Comparison of ENCODE assay signal across 24 mouse cellular contexts in the genomic region with DNA sequence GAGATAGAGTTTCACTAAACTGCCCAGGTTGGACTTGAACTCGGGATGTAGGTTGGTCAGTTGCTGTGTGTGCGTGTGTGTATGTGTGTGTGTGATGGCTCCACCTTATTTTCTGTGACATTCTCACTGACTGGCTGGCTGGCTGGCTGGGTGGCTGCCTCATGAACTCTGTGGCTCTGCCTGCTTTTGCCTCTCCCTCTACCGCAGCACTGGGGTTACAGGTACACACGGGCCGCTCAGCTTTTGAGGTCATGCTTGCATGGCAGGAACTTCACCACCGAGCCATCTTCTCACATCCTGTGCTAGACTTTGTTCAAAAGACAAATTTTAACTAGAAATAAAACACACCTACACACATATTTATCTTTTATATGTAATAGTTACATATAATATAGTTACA. TPM values are rescaled to one million over a fixed set of nuclear protein-coding genes. Genes with fewer than 3 reads are reported as not detected.
DNase-seq lines count a peak whose midpoint lies in the region; ATAC-seq and TF ChIP-seq lines count a peak whose summit lies in the region.
"Had no signal": no experiment of that assay in that cellular context is flagged by ENCODE, and none has a peak within 500 bp of the region (broad histone marks: within the 10 kb centered on the region; RNA-seq: fewer than 3 reads in every experiment).

No protein-coding gene starts in this region.

- peak overlapping the region; percentile 83 for H3K27ac ChIP-seq in thymus, adult 2 months (ENCODE audit: control insufficient read depth, insufficient read depth, low read length)
- no peak overlapping the region for H3K27ac ChIP-seq in heart, embryonic 12.5 days (ENCODE audit: poor library complexity, severe bottlenecking)
- H3K27ac ChIP-seq: heart, embryonic 15.5 days; hindbrain, embryonic 15.5 days; limb, embryonic 15.5 days; macrophage; neural tube, embryonic 12.5 days had no signal

- H3K9me3 ChIP-seq in heart, embryonic 12.5 days (replicated peaks): no peaks in the 10 kb centered on the region
- H3K9me3 ChIP-seq: G1E; heart, embryonic 15.5 days; hindbrain, embryonic 15.5 days; limb, embryonic 15.5 days; neural tube, embryonic 12.5 days had no signal

- no peaks in the 10 kb centered on the region for H3K27me3 ChIP-seq in thymus, adult 2 months (ENCODE audit: control insufficient read depth, insufficient read depth, low read length)
- H3K27me3 ChIP-seq in heart, embryonic 12.5 days (replicated peaks): no peaks in the 10 kb centered on the region
- H3K27me3 ChIP-seq: heart, embryonic 15.5 days; hindbrain, embryonic 15.5 days; limb, embryonic 15.5 days; neural tube, embryonic 12.5 days had no signal

- 29% methylated on average over 6 of the region's 6 CpGs for WGBS in thymus, adult 2 months
- 87% methylated on average over 6 of the region's 6 CpGs for WGBS in heart, embryonic 12.5 days

- no peak overlapping the region for H3K4me2 ChIP-seq in heart, embryonic 12.5 days
- H3K4me2 ChIP-seq: heart, embryonic 15.5 days; hindbrain, embryonic 15.5 days; limb, embryonic 15.5 days; lung, embryonic 14.5 days; midbrain, embryonic 11.5 days; neural tube, embryonic 12.5 days had no signal

- TF ChIP-seq CTCF in thymus, adult 2 months (IDR thresholded peaks at IDR 0.05; ENCODE audit: borderline replicate concordance, control insufficient read depth, extremely low read depth, insufficient read depth, low read length, poor library complexity): no peak

- TF ChIP-seq POLR2A in thymus, adult 2 months (IDR thresholded peaks at IDR 0.05; ENCODE audit: control insufficient read depth, extremely low read depth, insufficient read depth, low read length, poor library complexity): no peak

- DNase-seq in spleen, postnatal 36 days (ENCODE audit: low spot score in 2 of 2): peak; percentile 55
- no peak for DNase-seq in spleen, adult 12 weeks (ENCODE audit: low spot score)
- peak; percentile 71 for DNase-seq in thymus, adult 2 months
- DNase-seq in gastrocnemius, postnatal 10 days: no peak
- no peak for DNase-seq in gastrocnemius, adult 8-10 months (ENCODE audit: low spot score in 2 of 2)
- no peak for DNase-seq in urinary bladder, postnatal 36 days (ENCODE audit: low spot score in 2 of 2)
- DNase-seq: adrenal gland, postnatal 25 days; cerebellum, adult 11 months; cerebellum, postnatal 10 days; gastrocnemius, postnatal 14 days; heart, adult 18-20 months; heart, postnatal 4 days; kidney, adult 11 months; lung, embryonic 14.5 days; right cerebral cortex, adult 18-20 months had no signal

- ATAC-seq in inflammation-experienced regulatory T-cells, adult 6 months: peak; percentile 79
- no peak for ATAC-seq in heart, embryonic 12.5 days (ENCODE audit: insufficient number of reproducible peaks, low FRiP score)

- no peak overlapping the region for H3K9ac ChIP-seq in heart, embryonic 12.5 days
- H3K9ac ChIP-seq: heart, embryonic 15.5 days; hindbrain, embryonic 15.5 days; limb, embryonic 15.5 days; lung, embryonic 14.5 days; neural tube, embryonic 12.5 days had no signal

- H3K4me1 ChIP-seq in thymus, adult 2 months (replicated peaks; ENCODE audit: control insufficient read depth, insufficient read depth, low read length): peaks cover 20% of the 10 kb centered on the region
- peaks cover 4% of the 10 kb centered on the region; the same call in 1 of the 2 replicates for H3K4me1 ChIP-seq in heart, embryonic 12.5 days (replicated peaks)
- H3K4me1 ChIP-seq: hindbrain, embryonic 15.5 days; limb, embryonic 15.5 days; neural tube, embryonic 12.5 days had no signal

- H3K36me3 ChIP-seq in thymus, adult 2 months (ENCODE audit: control insufficient read depth, insufficient read depth, low read length): no peaks in the 10 kb centered on the region
- H3K36me3 ChIP-seq in heart, embryonic 12.5 days: peaks cover 64% of the 10 kb centered on the region

- H3K4me3 ChIP-seq in thymus, adult 2 months (ENCODE audit: control insufficient read depth, insufficient read depth, low read length): no peak overlapping the region
- H3K4me3 ChIP-seq in heart, embryonic 12.5 days: no peak overlapping the region
- H3K4me3 ChIP-seq: heart, embryonic 15.5 days; hindbrain, embryonic 15.5 days; limb, embryonic 15.5 days; neural tube, embryonic 12.5 days had no signal

RNA-seq across cellular contexts. Expression of a gene that starts 57.0 kb away (rescaled TPM):
- polyA plus RNA-seq in inflammation-experienced regulatory T-cells, adult 6 months (2017; shearing (Covaris generic)): 10 to 100 TPM; 58.9 to 78.1 (median 63.5) TPM
- polyA plus RNA-seq in thymus, adult 2 months (2012; rRNA removed): 27.7 and 29.6 TPM in 2 replicates
- 10 to 100 TPM; 85.6 to 90.6 TPM for total RNA-seq in gastrocnemius, postnatal 10 days (2021)
- total RNA-seq in gastrocnemius, adult 8-10 months (2022): 10 to 100 TPM; 90.1 to 99.0 (median 95.5) TPM
- polyA plus RNA-seq in heart, embryonic 12.5 days (2016; fragmentation: Nextera tagmentation; extraction: Ambion mirVana): 38.9 and 41.1 TPM in 2 replicates

Comparison
In these comparisons a context has a peak if more than half of its experiments do, and no peak if none do; other contexts are left out.
1. DNase-seq: peak in spleen, postnatal 36 days (2 of 2) and thymus, adult 2 months (single experiment); none in spleen, adult 12 weeks (single experiment), gastrocnemius, postnatal 10 days (single experiment), gastrocnemius, adult 8-10 months (0 of 2) and urinary bladder, postnatal 36 days (0 of 2).